Mouse (Mus musculus) mesoderm, embryonic 11.5 days (tissue): Measurements from ENCODE around the gene Josd2.

ENCODE experiments used
- DNase-seq: peaks from one replicate; pipeline ENCODE4 v3.0.0-alpha.2; 2012; ENCODE audit warnings: low read depth, low spot score

Gene Josd2

DNA sequence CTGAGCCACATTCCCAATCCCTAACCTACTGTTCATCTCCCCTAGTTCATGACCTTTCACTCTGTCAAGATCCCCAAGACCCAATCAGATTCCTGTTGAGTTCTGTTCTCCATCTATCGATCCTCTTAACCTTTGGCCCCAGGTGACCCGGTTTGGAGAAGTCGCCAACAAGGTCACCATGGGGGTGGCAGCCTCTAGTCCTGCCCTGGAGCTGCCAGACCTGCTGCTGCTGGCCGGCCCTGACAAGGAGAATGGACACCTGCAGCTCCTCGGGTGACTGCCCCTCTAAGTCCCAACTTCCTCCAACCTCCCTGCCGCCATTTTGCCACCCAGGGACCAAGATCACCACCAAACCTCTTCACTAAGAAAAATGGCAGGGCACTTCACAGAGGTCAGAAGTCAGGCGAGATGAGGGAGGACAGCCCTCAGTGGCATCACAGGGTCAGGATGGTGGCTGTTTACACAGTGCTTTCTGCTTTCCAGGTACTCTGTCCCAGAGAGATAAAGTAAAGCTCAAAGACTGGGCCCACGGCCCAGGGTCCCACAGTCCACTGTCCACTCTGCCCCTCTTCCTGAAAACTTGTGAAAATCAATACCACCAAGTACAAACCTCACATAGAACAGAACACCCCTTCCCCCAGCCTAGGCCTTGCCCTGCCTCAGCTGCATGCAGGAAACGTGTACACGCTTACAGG lies 29.7 kb downstream of the Josd2 start:
- no peak for DNase-seq

DNA sequence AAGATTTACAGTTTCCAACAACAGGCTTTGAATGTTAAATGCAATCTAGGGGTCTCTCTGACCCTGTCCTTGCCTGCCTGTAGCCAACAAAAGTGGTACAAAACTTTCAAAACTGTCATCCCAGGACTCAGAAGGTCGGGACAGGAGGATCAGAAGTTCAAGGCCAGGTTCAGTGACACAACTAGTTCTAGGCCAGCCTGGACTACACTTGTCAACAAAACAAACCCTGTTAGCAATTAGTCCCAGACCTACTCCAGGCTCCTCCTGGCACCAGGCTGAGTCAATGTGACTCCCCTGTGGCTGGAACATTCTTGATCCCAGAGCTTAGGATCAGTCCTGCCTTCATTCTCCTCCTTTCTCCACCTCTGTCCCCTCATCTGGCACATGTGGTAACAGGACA lies 31.1 kb downstream of the Josd2 start:
- DNase-seq = no peak

DNA sequence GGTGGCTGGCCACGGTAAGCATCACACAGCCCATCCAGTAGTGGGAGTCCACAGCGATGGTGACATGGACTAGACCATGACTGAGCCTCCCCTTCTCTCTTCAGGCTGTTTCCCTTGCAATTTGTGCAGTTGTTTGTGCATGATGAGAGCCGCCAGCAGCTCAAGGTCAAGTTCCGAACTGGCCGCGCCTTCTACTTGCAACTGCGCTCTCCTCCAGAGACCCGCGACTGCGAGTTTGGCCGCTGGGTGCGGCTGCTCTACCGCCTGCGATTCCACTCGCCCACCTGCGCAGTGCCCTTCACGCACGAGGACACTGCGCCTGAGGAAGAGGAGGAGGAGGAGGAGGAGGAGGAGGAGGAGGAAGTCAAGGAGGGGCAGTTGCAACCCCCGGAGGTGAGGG lies 32.3 kb downstream of the Josd2 start:
- no peak for DNase-seq

DNA sequence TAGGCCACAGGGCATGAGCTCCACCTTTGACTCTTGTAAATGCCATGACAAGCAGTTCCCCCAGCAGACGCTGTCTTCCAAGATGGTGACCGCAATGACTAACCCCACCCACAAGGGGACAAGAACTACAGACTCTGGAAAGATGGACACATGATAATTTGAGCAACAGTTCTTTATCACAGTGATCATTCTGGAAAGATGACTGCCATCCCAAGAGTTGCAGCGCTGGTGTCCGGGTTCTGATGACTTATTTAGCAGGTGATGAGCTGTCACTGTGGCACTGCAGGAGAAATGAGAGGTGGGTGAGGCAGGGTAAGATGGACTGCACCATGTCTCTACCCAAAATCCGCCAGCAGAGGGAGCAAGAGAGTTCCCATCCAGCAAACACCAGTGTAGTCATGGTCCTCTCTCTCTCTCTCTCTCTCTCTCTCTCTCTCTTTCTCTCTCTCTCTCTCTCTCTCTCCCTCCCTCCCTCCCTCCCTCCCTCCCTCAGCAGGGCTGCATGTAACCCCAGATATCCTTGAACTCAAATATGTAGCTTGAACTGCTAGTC lies 33.9 kb downstream of the Josd2 start:
- peak; percentile 81 for DNase-seq

DNA sequence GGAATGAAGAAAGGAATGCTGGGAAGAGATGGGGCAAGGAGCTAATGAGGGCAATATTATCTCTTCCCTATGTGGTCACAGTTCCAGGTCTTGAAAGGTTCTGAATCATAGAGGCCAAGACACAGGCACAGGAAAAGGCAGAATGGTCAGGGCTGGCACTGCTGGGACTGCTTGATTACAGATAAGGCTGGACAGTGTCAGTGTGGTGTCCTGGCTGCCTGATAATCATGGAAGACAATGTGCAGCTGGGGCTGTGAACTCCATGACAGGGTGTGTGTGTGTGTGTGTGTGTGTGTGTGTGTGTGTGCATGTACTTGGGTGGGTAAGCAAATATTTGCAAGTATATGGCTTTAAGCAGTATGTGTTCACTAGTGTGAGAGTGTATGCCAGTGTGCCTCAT lies 39.7 kb downstream of the Josd2 start:
- DNase-seq = no peak

DNA sequence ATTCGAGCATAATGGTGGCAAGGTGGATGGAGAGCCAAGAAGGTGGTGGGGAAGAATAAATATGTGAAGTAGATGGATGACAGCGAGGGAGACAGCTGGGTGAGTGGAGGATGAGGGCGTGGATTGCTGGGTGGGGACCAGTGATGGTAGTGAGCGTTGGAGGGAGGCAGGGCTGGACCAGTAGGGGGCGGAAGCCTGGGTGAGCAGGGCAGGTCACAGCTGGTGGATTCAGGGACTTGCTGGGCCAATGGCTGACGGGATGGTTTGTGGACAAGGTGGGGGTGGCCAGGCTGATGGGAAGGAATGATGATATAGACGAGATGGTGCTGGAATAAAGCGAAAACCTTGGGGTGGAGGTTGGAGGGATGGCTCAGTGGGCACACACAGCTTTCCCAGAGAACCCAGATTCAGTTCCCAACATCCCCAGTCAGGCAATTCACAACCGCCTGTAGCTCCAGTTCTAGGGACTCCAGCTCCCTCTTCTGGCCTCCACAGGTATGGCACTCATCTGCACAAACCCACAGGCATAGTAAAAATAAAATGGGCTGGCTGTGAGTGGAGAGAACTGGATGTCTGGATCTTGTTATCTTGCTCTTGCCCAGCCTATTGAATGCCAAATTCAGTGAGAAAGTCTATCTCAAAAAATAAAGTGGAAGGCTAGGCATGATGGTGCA lies 51.6 kb downstream of the Josd2 start:
- peak; percentile 25 for DNase-seq

DNA sequence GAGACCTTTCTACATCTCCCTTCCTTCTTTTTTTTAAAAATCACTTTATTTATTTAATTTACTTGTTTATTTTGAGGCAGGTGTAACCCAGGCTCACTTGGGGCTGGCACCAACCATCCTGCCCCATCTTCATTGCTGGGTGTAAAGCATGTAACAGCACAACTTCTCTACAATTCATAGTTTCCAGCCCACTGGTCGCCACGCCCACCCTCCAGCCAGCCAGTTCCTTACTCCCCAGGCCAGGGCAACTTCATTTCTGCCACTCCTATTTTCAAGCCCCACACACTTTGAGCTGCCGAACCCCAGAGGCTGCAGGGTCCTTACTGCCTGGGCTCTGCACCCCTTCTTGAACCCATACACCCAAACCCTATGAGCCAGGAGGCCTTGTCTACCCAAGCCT lies 53.2 kb downstream of the Josd2 start:
- DNase-seq = no peak
